Mouse (Mus musculus) spleen, adult 2 months (tissue): Measurements from ENCODE around the gene Pqlc2.

Experiments used
- CTCF ChIP-seq: fragments of 200-500 bp; IDR thresholded peaks from 2 replicates; pipeline ENCODE4 v1.5.1; 2011; ENCODE audit warnings: mild to moderate bottlenecking, inconsistent platforms; ENCODE audit not compliant: insufficient read depth, insufficient read length, insufficient replicate concordance; ENCODE audit errors: extremely low read depth
- POLR2A ChIP-seq: fragments of 200-500 bp; IDR thresholded peaks from 2 replicates; pipeline ENCODE4 v1.6.1; 2011; ENCODE audit warnings: low read depth, low read length, inconsistent platforms

DNA sequence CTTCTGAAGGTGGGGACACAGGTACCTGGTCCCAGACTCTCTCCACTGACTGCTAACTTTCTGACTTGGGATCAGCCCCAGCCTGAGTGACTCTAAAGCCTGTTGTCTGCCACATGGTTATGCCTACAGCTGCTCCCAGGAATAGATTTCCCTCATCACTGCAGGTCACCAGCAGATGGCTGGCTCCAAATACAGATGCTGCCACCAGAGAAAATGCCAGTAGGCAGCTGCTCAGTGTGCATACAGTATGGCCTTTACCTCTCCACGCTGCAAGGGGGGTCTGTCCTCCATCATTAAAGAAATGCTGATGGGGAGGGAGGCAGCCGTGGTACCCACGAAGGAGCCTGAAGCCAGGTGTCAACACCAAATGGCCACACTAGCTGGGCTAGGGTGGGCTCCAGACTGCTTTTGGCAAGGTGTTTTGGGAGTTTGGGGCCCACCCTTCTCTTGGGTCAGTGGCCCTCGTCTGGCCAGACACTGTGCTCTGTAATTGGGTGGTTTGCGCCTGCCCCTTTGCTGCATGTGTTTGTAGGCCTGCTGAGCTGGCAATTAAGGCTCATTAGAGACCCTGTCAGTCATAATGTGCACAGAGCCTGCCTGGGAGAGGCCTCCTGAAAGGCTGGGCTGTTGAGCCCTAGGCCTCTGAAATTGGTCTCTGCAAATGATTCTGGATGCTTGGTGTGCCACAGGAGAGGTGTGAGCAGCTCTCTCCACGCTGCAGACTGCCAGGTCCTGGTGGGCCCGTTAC is 64.2 kb downstream of the Pqlc2 start:
- TF ChIP-seq CTCF (no peak), POLR2A (no peak)
